16 mouse cellular contexts compared by ENCODE assay signal in the genomic region with DNA sequence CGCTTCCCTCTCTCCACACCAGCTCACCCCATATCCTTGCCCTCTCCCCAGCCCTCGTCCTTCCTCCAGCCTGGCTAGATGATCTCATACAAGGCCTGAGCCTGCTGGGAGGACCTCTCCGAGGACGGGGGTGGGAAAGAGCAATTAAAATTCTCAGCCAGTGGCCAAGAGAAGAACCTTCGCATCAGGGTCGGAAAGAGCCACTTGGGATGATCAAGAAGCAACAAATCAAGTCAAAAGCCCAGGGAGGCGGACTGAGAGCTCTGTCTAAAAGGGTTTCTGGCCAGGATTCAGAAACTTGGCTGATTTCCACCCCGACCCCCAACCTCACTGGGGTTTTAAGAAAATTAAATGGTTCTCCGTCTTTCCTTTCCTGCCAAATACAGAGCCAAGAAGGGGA. TPM values are rescaled to one million over a fixed set of nuclear protein-coding genes. Genes with fewer than 3 reads are reported as not detected.
DNase-seq lines count a peak whose midpoint lies in the region; ATAC-seq and TF ChIP-seq lines count a peak whose summit lies in the region.
"Had no signal": no experiment of that assay in that cellular context is flagged by ENCODE, and none has a peak within 500 bp of the region (broad histone marks: within the 10 kb centered on the region; RNA-seq: fewer than 3 reads in every experiment).

No protein-coding gene starts in this region.

- no peak overlapping the region for H3K4me2 ChIP-seq in midbrain, postnatal 0 days (ENCODE audit: low read depth, low read length, poor library complexity, severe bottlenecking)
- no peak overlapping the region for H3K4me2 ChIP-seq in midbrain, embryonic 14.5 days (ENCODE audit: low read length)
- H3K4me2 ChIP-seq in stomach, postnatal 0 days (replicated peaks; ENCODE audit: low read depth): no peak overlapping the region
- H3K4me2 ChIP-seq: forebrain, embryonic 15.5 days; intestine, embryonic 15.5 days; liver, embryonic 11.5 days; neural tube, embryonic 12.5 days had no signal

- H3K4me1 ChIP-seq in midbrain, postnatal 0 days (ENCODE audit: insufficient read depth, low read length): no peaks in the 10 kb centered on the region
- no peaks in the 10 kb centered on the region for H3K4me1 ChIP-seq in midbrain, embryonic 14.5 days (ENCODE audit: control insufficient read depth, insufficient read depth, low read length)
- H3K4me1 ChIP-seq in stomach, postnatal 0 days (replicated peaks; ENCODE audit: control insufficient read depth, insufficient read depth): no peaks in the 10 kb centered on the region

- H3K9ac ChIP-seq in midbrain, postnatal 0 days (replicated peaks; ENCODE audit: low read length, poor library complexity, severe bottlenecking): no peak overlapping the region
- H3K9ac ChIP-seq in midbrain, embryonic 14.5 days (replicated peaks; ENCODE audit: low read length): no peak overlapping the region
- H3K9ac ChIP-seq in stomach, postnatal 0 days (ENCODE audit: low read length): no peak overlapping the region
- H3K9ac ChIP-seq: forebrain, embryonic 15.5 days; intestine, embryonic 15.5 days; neural tube, embryonic 12.5 days had no signal

- no peak overlapping the region for H3K27ac ChIP-seq in midbrain, postnatal 0 days (ENCODE audit: low read depth, low read length)
- H3K27ac ChIP-seq in midbrain, embryonic 14.5 days (replicated peaks; ENCODE audit: low read depth, low read length): no peak overlapping the region
- 0 out of 2 replicates have a peak overlapping the region, but pooled peaks have one; percentile 24 for H3K27ac ChIP-seq in stomach, postnatal 0 days (replicated peaks)
- H3K27ac ChIP-seq: forebrain, embryonic 15.5 days; intestine, embryonic 15.5 days; neural tube, embryonic 12.5 days had no signal

- no peak for TF ChIP-seq EP300 in stomach, postnatal 0 days (optimal IDR thresholded peaks at IDR 0.05)

- peak; percentile 18 for DNase-seq in kidney, adult 9 months
- DNase-seq in kidney, adult 8-10 months: no peak
- DNase-seq in midbrain, postnatal 0 days (ENCODE audit: low spot score): peak; percentile 68
- DNase-seq in midbrain, embryonic 14.5 days: no peak
- DNase-seq in adrenal gland, postnatal 25 days: peak; percentile 34
- no peak for DNase-seq in stomach, postnatal 0 days (ENCODE audit: low spot score)
- no peak for DNase-seq in thymus, postnatal 36 days
- DNase-seq: cerebellum, adult 8-10 months; right cerebral cortex, adult 18-20 months had no signal

- peaks cover 82% of the 10 kb centered on the region for H3K36me3 ChIP-seq in midbrain, postnatal 0 days (ENCODE audit: insufficient read depth, low read length)
- peaks cover 97% of the 10 kb centered on the region for H3K36me3 ChIP-seq in midbrain, embryonic 14.5 days (ENCODE audit: control insufficient read depth, insufficient read depth, low read length)
- peaks cover 43% of the 10 kb centered on the region for H3K36me3 ChIP-seq in stomach, postnatal 0 days (ENCODE audit: control insufficient read depth, insufficient read depth, low read length)

- H3K27me3 ChIP-seq in midbrain, postnatal 0 days (ENCODE audit: insufficient read depth, low read length): no peaks in the 10 kb centered on the region
- H3K27me3 ChIP-seq in midbrain, embryonic 14.5 days (ENCODE audit: control insufficient read depth, insufficient read depth, low read length): no peaks in the 10 kb centered on the region
- no peaks in the 10 kb centered on the region for H3K27me3 ChIP-seq in stomach, postnatal 0 days (ENCODE audit: control insufficient read depth, insufficient read depth, low read length)
- H3K27me3 ChIP-seq: forebrain, embryonic 15.5 days; intestine, embryonic 15.5 days; neural tube, embryonic 12.5 days had no signal

- ATAC-seq in midbrain, postnatal 0 days (ENCODE audit: low FRiP score): no peak
- no peak for ATAC-seq in midbrain, embryonic 14.5 days (ENCODE audit: low FRiP score, low TSS enrichment)
- ATAC-seq in stomach, postnatal 0 days (ENCODE audit: low FRiP score, low TSS enrichment): no peak
- ATAC-seq: forebrain, embryonic 15.5 days; intestine, embryonic 15.5 days; midbrain, embryonic 16.5 days had no signal

- H3K9me3 ChIP-seq in midbrain, postnatal 0 days (ENCODE audit: low read length): no peaks in the 10 kb centered on the region
- no peaks in the 10 kb centered on the region for H3K9me3 ChIP-seq in midbrain, embryonic 14.5 days (ENCODE audit: control insufficient read depth, low read length)
- H3K9me3 ChIP-seq in stomach, postnatal 0 days (ENCODE audit: control insufficient read depth, low read length): no peaks in the 10 kb centered on the region
- H3K9me3 ChIP-seq: forebrain, embryonic 15.5 days; G1E; intestine, embryonic 15.5 days; neural tube, embryonic 12.5 days had no signal

- WGBS in midbrain, postnatal 0 days: 67% methylated on average over 9 of the region's 9 CpGs
- WGBS in midbrain, embryonic 14.5 days: 80% methylated on average over 9 of the region's 9 CpGs
- 43% methylated on average over 9 of the region's 9 CpGs for WGBS in stomach, postnatal 0 days

- TF ChIP-seq CTCF in midbrain, postnatal 0 days (IDR thresholded peaks at IDR 0.05): no peak
- TF ChIP-seq CTCF in stomach, postnatal 0 days (IDR thresholded peaks at IDR 0.05; ENCODE audit: low read depth): no peak

- no peak overlapping the region for H3K4me3 ChIP-seq in midbrain, postnatal 0 days (ENCODE audit: low read depth, low read length)
- H3K4me3 ChIP-seq in midbrain, embryonic 14.5 days (replicated peaks; ENCODE audit: low read depth, low read length): no peak overlapping the region
- H3K4me3 ChIP-seq in stomach, postnatal 0 days (ENCODE audit: low read depth, low read length): no peak overlapping the region
- H3K4me3 ChIP-seq: forebrain, embryonic 15.5 days; intestine, embryonic 15.5 days; neural tube, embryonic 12.5 days had no signal

RNA-seq across cellular contexts. Expression of gene Acly, which starts 11.5 kb away (rescaled TPM):
- 207 and 228 TPM in 2 replicates for total RNA-seq in midbrain, postnatal 0 days (2014; rRNA removed)
- 116 and 120 TPM in 2 replicates for polyA plus RNA-seq in midbrain, postnatal 0 days (2015; fragmentation: Nextera tagmentation; extraction: Ambion mirVana)
- 161 and 219 TPM in 2 replicates for polyA plus RNA-seq in midbrain, embryonic 14.5 days (2014; fragmentation: Nextera tagmentation; extraction: Ambion mirVana)
- total RNA-seq in adrenal gland, postnatal 25 days (2021): 1,778 and 1,859 TPM in 2 replicates
- 70.3 and 70.6 TPM in 2 replicates for polyA plus RNA-seq in stomach, postnatal 0 days (2015; fragmentation: Nextera tagmentation; extraction: Ambion mirVana)

RNA-seq across cellular contexts. Expression of gene Ttc25, which starts 29.1 kb away (rescaled TPM):
- total RNA-seq in midbrain, postnatal 0 days (2014; rRNA removed): 0.33 and 0.71 TPM in 2 replicates
- 0.96 and 1.4 TPM in 2 replicates for polyA plus RNA-seq in midbrain, postnatal 0 days (2015; fragmentation: Nextera tagmentation; extraction: Ambion mirVana)
- polyA plus RNA-seq in midbrain, embryonic 14.5 days (2014; fragmentation: Nextera tagmentation; extraction: Ambion mirVana): 1.9 and 2.5 TPM in 2 replicates
- total RNA-seq in adrenal gland, postnatal 25 days (2021): 4.1 and 5.5 TPM in 2 replicates
- 0.17 and 0.33 TPM in 2 replicates for polyA plus RNA-seq in stomach, postnatal 0 days (2015; fragmentation: Nextera tagmentation; extraction: Ambion mirVana)
- total RNA-seq: hematopoietic stem cell, adult 5-6 weeks had no signal

RNA-seq across cellular contexts. Expression of gene Klhl11, which starts 43.8 kb away (rescaled TPM):
- total RNA-seq in midbrain, postnatal 0 days (2014; rRNA removed): 57.4 and 66.2 TPM in 2 replicates
- 9.1 and 10.3 TPM in 2 replicates for polyA plus RNA-seq in midbrain, postnatal 0 days (2015; fragmentation: Nextera tagmentation; extraction: Ambion mirVana)
- polyA plus RNA-seq in midbrain, embryonic 14.5 days (2014; fragmentation: Nextera tagmentation; extraction: Ambion mirVana): 17.6 and 18.8 TPM in 2 replicates
- 55.1 and 62.2 TPM in 2 replicates for total RNA-seq in adrenal gland, postnatal 25 days (2021)
- polyA plus RNA-seq in stomach, postnatal 0 days (2015; fragmentation: Nextera tagmentation; extraction: Ambion mirVana): 2.6 and 3.3 TPM in 2 replicates

RNA-seq across cellular contexts. Expression of gene Cnp, which starts 58.4 kb away (rescaled TPM):
- 54.7 and 68.8 TPM in 2 replicates for total RNA-seq in midbrain, postnatal 0 days (2014; rRNA removed)
- polyA plus RNA-seq in midbrain, postnatal 0 days (2015; fragmentation: Nextera tagmentation; extraction: Ambion mirVana): 65.3 and 76.0 TPM in 2 replicates
- 24.8 and 28.7 TPM in 2 replicates for polyA plus RNA-seq in midbrain, embryonic 14.5 days (2014; fragmentation: Nextera tagmentation; extraction: Ambion mirVana)
- total RNA-seq in adrenal gland, postnatal 25 days (2021): 35.4 and 57.8 TPM in 2 replicates
- polyA plus RNA-seq in stomach, postnatal 0 days (2015; fragmentation: Nextera tagmentation; extraction: Ambion mirVana): 23.5 and 25.7 TPM in 2 replicates

Comparison
In these comparisons a context has a peak if more than half of its experiments do, and no peak if none do; other contexts are left out.
1. DNase-seq: peak in kidney, adult 9 months (single experiment), midbrain, postnatal 0 days (single experiment) and adrenal gland, postnatal 25 days (single experiment); none in kidney, adult 8-10 months (0 of 2), midbrain, embryonic 14.5 days (single experiment), stomach, postnatal 0 days (single experiment) and thymus, postnatal 36 days (0 of 2).